Mouse (Mus musculus): ENCODE results near the gene Nrn1l. TPM values are rescaled to one million over a fixed set of nuclear protein-coding genes. Genes with fewer than 3 reads are reported as not detected.

The Nrn1l gene
- polyA plus RNA-seq (2014; fragmentation: Nextera tagmentation; extraction: Ambion mirVana) = 0.62 and 0.71 TPM in 2 replicates

- H3K36me3 ChIP-seq (ENCODE audit: control insufficient read depth, insufficient read depth, low read length) = peaks cover 56% of the 10 kb centered on the region
- no peak within 1 kb of the TSS for H3K9ac ChIP-seq (ENCODE audit: low read depth, low read length)
- no peaks in the 10 kb centered on the region for H3K9me3 ChIP-seq (ENCODE audit: control insufficient read depth, low read length)
- no peaks in the 10 kb centered on the region for H3K27me3 ChIP-seq (replicated peaks; ENCODE audit: control insufficient read depth, insufficient read depth, low read length)
- WGBS = 7% methylated on average over 11 of the region's 11 CpGs
- ATAC-seq (ENCODE audit: low read depth) (peak; percentile 90), DNase-seq (ENCODE audit: low spot score) (peak; percentile 89)
- H3K4me2 ChIP-seq (ENCODE audit: low read depth, low read length) = peak within 1 kb of the TSS; percentile 26
- H3K4me3 ChIP-seq (ENCODE audit: low read depth, low read length) = no peak within 1 kb of the TSS
- H3K4me1 ChIP-seq (ENCODE audit: control insufficient read depth, insufficient read depth, low read length) = no peaks in the 10 kb centered on the region
- no peak within 1 kb of the TSS for H3K27ac ChIP-seq (replicated peaks; ENCODE audit: low read depth, low read length)
These were observed at the start of gene Nrn1l for GRCm38 (mm10) chr8:105893339-105893738. Gene Nrn1l, plus strand, starts transcription at chr8:105893567.

- H3K4me2 ChIP-seq (ENCODE audit: low read depth, low read length) = no peak overlapping the region
- ATAC-seq (ENCODE audit: low read depth) (no peak), DNase-seq (ENCODE audit: low spot score) (no peak)
- no peak overlapping the region for H3K4me3 ChIP-seq (ENCODE audit: low read depth, low read length)
- no peak overlapping the region for H3K27ac ChIP-seq (replicated peaks; ENCODE audit: low read depth, low read length)
- peaks cover 66% of the 10 kb centered on the region for H3K36me3 ChIP-seq (ENCODE audit: control insufficient read depth, insufficient read depth, low read length)
- no peak overlapping the region for H3K9ac ChIP-seq (ENCODE audit: low read depth, low read length)
- no peaks in the 10 kb centered on the region for H3K27me3 ChIP-seq (replicated peaks; ENCODE audit: control insufficient read depth, insufficient read depth, low read length)
- H3K4me1 ChIP-seq (ENCODE audit: control insufficient read depth, insufficient read depth, low read length) = peaks cover 7% of the 10 kb centered on the region; the same call in 1 of the 2 replicates
- WGBS = 90% methylated on average over 10 of the region's 11 CpGs
- no peaks in the 10 kb centered on the region for H3K9me3 ChIP-seq (ENCODE audit: control insufficient read depth, low read length)
These were observed 46.7 kb upstream of the Nrn1l start for GRCm38 (mm10) chr8:105846678-105847077.

- WGBS = 83% methylated on average over 4 of the region's 4 CpGs
- ATAC-seq (ENCODE audit: low read depth) (no peak), DNase-seq (ENCODE audit: low spot score) (no peak)
- no peak overlapping the region for H3K4me3 ChIP-seq (ENCODE audit: low read depth, low read length)
- no peaks in the 10 kb centered on the region for H3K27me3 ChIP-seq (replicated peaks; ENCODE audit: control insufficient read depth, insufficient read depth, low read length)
- H3K4me1 ChIP-seq (ENCODE audit: control insufficient read depth, insufficient read depth, low read length) = peaks cover 7% of the 10 kb centered on the region; the same call in 1 of the 2 replicates
- peaks cover 47% of the 10 kb centered on the region for H3K36me3 ChIP-seq (ENCODE audit: control insufficient read depth, insufficient read depth, low read length)
- H3K27ac ChIP-seq (replicated peaks; ENCODE audit: low read depth, low read length) = no peak overlapping the region
- peak overlapping the region; percentile 46; the same call in 1 of the 2 replicates for H3K4me2 ChIP-seq (ENCODE audit: low read depth, low read length)
- H3K9ac ChIP-seq (ENCODE audit: low read depth, low read length) = no peak overlapping the region
- no peaks in the 10 kb centered on the region for H3K9me3 ChIP-seq (ENCODE audit: control insufficient read depth, low read length)
These were observed 43.4 kb upstream of the Nrn1l start for GRCm38 (mm10) chr8:105850014-105850413.

- Histone ChIP-seq H3K4me3 (ENCODE audit: low read depth, low read length) (peak overlapping the region; percentile 15; the same call in 1 of the 2 replicates), H3K27ac (replicated peaks; ENCODE audit: low read depth, low read length) (no peak overlapping the region)
- no peak for ATAC-seq (ENCODE audit: low read depth)
These were observed 42.8 kb upstream of the Nrn1l start for GRCm38 (mm10) chr8:105850611-105851010.

GRCm38 (mm10) chr8:105851651-105852143 lies 41.7 kb upstream of the Nrn1l start:
- peak overlapping the region; percentile 77 for H3K4me2 ChIP-seq (ENCODE audit: low read depth, low read length)
- H3K27ac ChIP-seq (replicated peaks; ENCODE audit: low read depth, low read length) = peak overlapping the region; percentile 49
- DNase-seq (ENCODE audit: low spot score) = peak; percentile 98
- under 1% methylated on average over 34 of the region's 34 CpGs for WGBS
- H3K27me3 ChIP-seq (replicated peaks; ENCODE audit: control insufficient read depth, insufficient read depth, low read length) = no peaks in the 10 kb centered on the region
- peak overlapping the region; percentile 55 for H3K4me3 ChIP-seq (ENCODE audit: low read depth, low read length)
- no peaks in the 10 kb centered on the region for H3K9me3 ChIP-seq (ENCODE audit: control insufficient read depth, low read length)
- H3K36me3 ChIP-seq (ENCODE audit: control insufficient read depth, insufficient read depth, low read length) = peaks cover 30% of the 10 kb centered on the region
- H3K9ac ChIP-seq (ENCODE audit: low read depth, low read length) = peak overlapping the region; percentile 76
- peaks cover 13% of the 10 kb centered on the region for H3K4me1 ChIP-seq (ENCODE audit: control insufficient read depth, insufficient read depth, low read length)
- ATAC-seq (ENCODE audit: low read depth) = peak; percentile 88

More at GRCm38 (mm10) chr8:105850611-105851010, 42.8 kb upstream of the Nrn1l start:
- H3K9ac ChIP-seq (ENCODE audit: low read depth, low read length) = peak overlapping the region; percentile 27; the same call in 1 of the 2 replicates
- H3K9me3 ChIP-seq (ENCODE audit: control insufficient read depth, low read length) = no peaks in the 10 kb centered on the region
- peak overlapping the region; percentile 46 for H3K4me2 ChIP-seq (ENCODE audit: low read depth, low read length)
- DNase-seq (ENCODE audit: low spot score) = no peak
- 75% methylated on average over 7 of the region's 7 CpGs for WGBS
- peaks cover 7% of the 10 kb centered on the region; the same call in 1 of the 2 replicates for H3K4me1 ChIP-seq (ENCODE audit: control insufficient read depth, insufficient read depth, low read length)
- no peaks in the 10 kb centered on the region for H3K27me3 ChIP-seq (replicated peaks; ENCODE audit: control insufficient read depth, insufficient read depth, low read length)
- H3K36me3 ChIP-seq (ENCODE audit: control insufficient read depth, insufficient read depth, low read length) = peaks cover 41% of the 10 kb centered on the region

GRCm38 (mm10) chr8:105852146-105852729 lies 41.1 kb upstream of the Nrn1l start:
- peak overlapping the region; percentile 76; the same call in 1 of the 2 replicates for H3K9ac ChIP-seq (ENCODE audit: low read depth, low read length)
- no peaks in the 10 kb centered on the region for H3K27me3 ChIP-seq (replicated peaks; ENCODE audit: control insufficient read depth, insufficient read depth, low read length)
- no peaks in the 10 kb centered on the region for H3K9me3 ChIP-seq (ENCODE audit: control insufficient read depth, low read length)
- ATAC-seq (ENCODE audit: low read depth) (no peak), DNase-seq (ENCODE audit: low spot score) (no peak)
- peaks cover 19% of the 10 kb centered on the region for H3K4me1 ChIP-seq (ENCODE audit: control insufficient read depth, insufficient read depth, low read length)
- H3K27ac ChIP-seq (replicated peaks; ENCODE audit: low read depth, low read length) = no peak overlapping the region
- H3K36me3 ChIP-seq (ENCODE audit: control insufficient read depth, insufficient read depth, low read length) = peaks cover 25% of the 10 kb centered on the region
- peak overlapping the region; percentile 77 for H3K4me2 ChIP-seq (ENCODE audit: low read depth, low read length)
- WGBS = 80% methylated on average over 12 of the region's 12 CpGs
- H3K4me3 ChIP-seq (ENCODE audit: low read depth, low read length) = peak overlapping the region; percentile 55

GRCm38 (mm10) chr8:105853178-105853577 lies 40.2 kb upstream of the Nrn1l start, which contains the start of gene Cenpt:
Gene Cenpt, minus strand, starts transcription at chr8:105853278.
- Histone ChIP-seq H3K4me2 (ENCODE audit: low read depth, low read length) (peak within 1 kb of the TSS; percentile 77), H3K36me3 (ENCODE audit: control insufficient read depth, insufficient read depth, low read length) (peaks cover 20% of the 10 kb centered on the region), H3K4me1 (ENCODE audit: control insufficient read depth, insufficient read depth, low read length) (peaks cover 26% of the 10 kb centered on the region), H3K9ac (ENCODE audit: low read depth, low read length) (no peak within 1 kb of the TSS), H3K27me3 (replicated peaks; ENCODE audit: control insufficient read depth, insufficient read depth, low read length) (no peaks in the 10 kb centered on the region), H3K4me3 (ENCODE audit: low read depth, low read length) (peak within 1 kb of the TSS; percentile 55), H3K27ac (replicated peaks; ENCODE audit: low read depth, low read length) (no peak within 1 kb of the TSS), H3K9me3 (ENCODE audit: control insufficient read depth, low read length) (no peaks in the 10 kb centered on the region)
- 87% methylated on average over 3 of the region's 3 CpGs for WGBS
- DNase-seq (ENCODE audit: low spot score) = no peak
- no peak for ATAC-seq (ENCODE audit: low read depth)

GRCm38 (mm10) chr8:105854303-105854702 lies 39.1 kb upstream of the Nrn1l start:
- Histone ChIP-seq H3K4me1 (ENCODE audit: control insufficient read depth, insufficient read depth, low read length) (peaks cover 30% of the 10 kb centered on the region), H3K36me3 (ENCODE audit: control insufficient read depth, insufficient read depth, low read length) (peaks cover 16% of the 10 kb centered on the region), H3K27ac (replicated peaks; ENCODE audit: low read depth, low read length) (no peak overlapping the region; the same call in 1 of the 2 replicates), H3K27me3 (replicated peaks; ENCODE audit: control insufficient read depth, insufficient read depth, low read length) (no peaks in the 10 kb centered on the region), H3K9me3 (ENCODE audit: control insufficient read depth, low read length) (no peaks in the 10 kb centered on the region), H3K4me3 (ENCODE audit: low read depth, low read length) (peak overlapping the region; percentile 82), H3K9ac (ENCODE audit: low read depth, low read length) (peak overlapping the region; percentile 85), H3K4me2 (ENCODE audit: low read depth, low read length) (peak overlapping the region; percentile 97)
- WGBS = 33% methylated on average over 8 of the region's 8 CpGs
- ATAC-seq (ENCODE audit: low read depth) (no peak; the same call in 1 of the 2 replicates), DNase-seq (ENCODE audit: low spot score) (no peak)

All from embryonic facial prominence, embryonic 14.5 days (tissue).